Mouse (Mus musculus): ENCODE measurements around the gene Ccdc82. TPM values are rescaled to one million over a fixed set of nuclear protein-coding genes. Genes with fewer than 3 reads are reported as not detected.

The Ccdc82 gene
- total RNA-seq (2022) = 10 to 100 TPM; 15.8 to 30.0 (median 21.9) TPM

GRCm38 (mm10) chr9:13246815-13247638 lies at the start of gene Ccdc82:
Gene Ccdc82 (plus strand): TSS chr9:13246955.
- DNase-seq = peak; percentile 84

GRCm38 (mm10) chr9:13200079-13200478 lies 46.7 kb upstream of the Ccdc82 start:
- no peak for DNase-seq

GRCm38 (mm10) chr9:13203109-13203508 lies 43.6 kb upstream of the Ccdc82 start:
- no peak for DNase-seq

- no peak for DNase-seq
These were observed 43.1 kb upstream of the Ccdc82 start for GRCm38 (mm10) chr9:13203681-13204080.

GRCm38 (mm10) chr9:13206369-13206768 lies 40.4 kb upstream of the Ccdc82 start:
- no peak for DNase-seq

GRCm38 (mm10) chr9:13225872-13226271 lies 20.9 kb upstream of the Ccdc82 start:
- DNase-seq = no peak

GRCm38 (mm10) chr9:13230553-13230952 lies 16.2 kb upstream of the Ccdc82 start:
- no peak for DNase-seq

GRCm38 (mm10) chr9:13231545-13232216 lies 15.1 kb upstream of the Ccdc82 start:
- DNase-seq = no peak

- DNase-seq = no peak
These were observed 4.4 kb upstream of the Ccdc82 start for GRCm38 (mm10) chr9:13242321-13242720.

GRCm38 (mm10) chr9:13245481-13245880 lies 1.3 kb upstream of the Ccdc82 start, which contains the start of gene Jrkl:
Gene Jrkl (minus strand): TSS chr9:13245829.
- DNase-seq = peak; percentile 19

GRCm38 (mm10) chr9:13248104-13248503 lies 1.3 kb downstream of the Ccdc82 start:
- no peak for DNase-seq

GRCm38 (mm10) chr9:13251251-13251650 lies 4.5 kb downstream of the Ccdc82 start:
- DNase-seq = no peak

- DNase-seq = no peak
These were observed 10.0 kb downstream of the Ccdc82 start for GRCm38 (mm10) chr9:13256726-13257125.

GRCm38 (mm10) chr9:13258173-13258572 lies 11.4 kb downstream of the Ccdc82 start:
- DNase-seq = no peak

GRCm38 (mm10) chr9:13260980-13261379 lies 14.2 kb downstream of the Ccdc82 start:
- DNase-seq = no peak

- DNase-seq = no peak
These were observed 26.5 kb downstream of the Ccdc82 start for GRCm38 (mm10) chr9:13273219-13273618.

GRCm38 (mm10) chr9:13287482-13287881 lies 40.7 kb downstream of the Ccdc82 start:
- no peak for DNase-seq

GRCm38 (mm10) chr9:13296274-13297121 lies 49.7 kb downstream of the Ccdc82 start:
- peak; percentile 88 for DNase-seq

GRCm38 (mm10) chr9:13297122-13297667 lies 50.4 kb downstream of the Ccdc82 start:
- DNase-seq = no peak

GRCm38 (mm10) chr9:13297668-13298512 lies 51.1 kb downstream of the Ccdc82 start, which contains the start of gene Maml2:
Gene Maml2 (plus strand): TSS chr9:13297957.
- peak; percentile 40 for DNase-seq

GRCm38 (mm10) chr9:13298513-13298878 lies 51.7 kb downstream of the Ccdc82 start:
- DNase-seq = no peak

All from adrenal gland, adult 8-10 months (tissue).